Mouse (Mus musculus): ENCODE results near the gene Extl1.

- TF ChIP-seq CTCF (IDR thresholded peaks at IDR 0.05; ENCODE audit: borderline replicate concordance, control insufficient read depth, extremely low read depth, insufficient read depth, low read length, poor library complexity) (no peak), POLR2A (IDR thresholded peaks at IDR 0.05; ENCODE audit: control insufficient read depth, extremely low read depth, insufficient read depth, low read length, poor library complexity) (no peak)
These were observed 13.5 kb upstream of the Extl1 start for GRCm38 (mm10) chr4:134397121-134397520.
